Mouse (Mus musculus) kidney, embryonic 16.5 days (tissue): ENCODE measurements around the gene Nabp2. TPM values are rescaled to one million over a fixed set of nuclear protein-coding genes. Genes with fewer than 3 reads are reported as not detected.

Experiments
- ATAC-seq: fragments of 200-750 bp; cut with Nextera tagmentation; 2 replicates; pipeline ENCODE4 v1.8.0; 2017; ENCODE audit warnings: moderate TSS enrichment; ENCODE audit not compliant: low FRiP score, low TSS enrichment
- H3K27ac ChIP-seq: fragments of 300-500 bp; sonication (generic); 2 replicates; pipeline ENCODE4 v1.5.1; 2014; ENCODE audit warnings: low read length
- H3K27me3 ChIP-seq: fragments of 300-500 bp; sonication (generic); 2 replicates; pipeline ENCODE4 v1.6.1; 2014; ENCODE audit warnings: low read length, control low read depth, mixed read lengths; ENCODE audit not compliant: insufficient read depth
- H3K36me3 ChIP-seq: fragments of 300-500 bp; sonication (generic); 2 replicates; pipeline ENCODE4 v1.6.1; 2014; ENCODE audit warnings: low read length, control low read depth, mixed read lengths; ENCODE audit not compliant: insufficient read depth
- H3K4me1 ChIP-seq: fragments of 300-500 bp; sonication (generic); 2 replicates; pipeline ENCODE4 v1.6.1; 2014; ENCODE audit warnings: low read length, control low read depth, mixed read lengths; ENCODE audit not compliant: insufficient read depth
- H3K4me2 ChIP-seq: fragments of 300-500 bp; sonication (generic); replicated peaks from 2 replicates; pipeline ENCODE4 v1.6.1; 2014; ENCODE audit warnings: low read depth, low read length
- H3K4me3 ChIP-seq: fragments of 300-500 bp; sonication (generic); 2 replicates; pipeline ENCODE4 v1.5.1; 2014; ENCODE audit warnings: mild to moderate bottlenecking, low read length
- H3K9ac ChIP-seq: fragments of 300-500 bp; sonication (generic); replicated peaks from 2 replicates; pipeline ENCODE4 v1.6.1; 2014; ENCODE audit warnings: low read length
- H3K9me3 ChIP-seq: fragments of 300-500 bp; sonication (generic); 2 replicates; pipeline ENCODE4 v1.6.1; 2016; ENCODE audit warnings: low read length, control low read depth
- WGBS: fragments of 180-500 bp; shearing (Covaris S2); extraction: QIAGEN DNeasy Blood & Tissue Kit; methylation state at CpG from one replicate; pipeline ENCODE4 v1.1.7; 2014; 5-methylcytosine and 5-hydroxymethylcytosine counted together
- polyA plus RNA-seq: library from polyadenylated mRNA; unstranded; fragments of >200 nt; fragmentation: Nextera tagmentation; extraction: Ambion mirVana; gene quantifications from 2 replicates; pipeline ENCODE4 v1.2.1, GENCODE M21; 2015

Gene Nabp2
- polyA plus RNA-seq, 1 experiment from 2014 or later: 81.7 TPM

GRCm38 (mm10) chr10:128396716-128397264 is 14.5 kb downstream of the Nabp2 start:
- no peak for ATAC-seq
- Histone ChIP-seq H3K4me1 (peaks cover 10% of the 10 kb centered on the region), H3K4me3 (no peak overlapping the region), H3K27ac (no peak overlapping the region), H3K4me2 (no peak overlapping the region), H3K27me3 (no peaks in the 10 kb centered on the region), H3K36me3 (peaks cover 21% of the 10 kb centered on the region), H3K9me3 (no peaks in the 10 kb centered on the region), H3K9ac (no peak overlapping the region)
- WGBS: 67% methylated on average over 10 of the region's 10 CpGs

- WGBS: 69% methylated on average over 11 of the region's 11 CpGs
- no peak for ATAC-seq
Observed at GRCm38 (mm10) chr10:128396017-128396673, 15.1 kb downstream of the Nabp2 start.

GRCm38 (mm10) chr10:128391850-128392249 is 19.4 kb downstream of the Nabp2 start:
- no peak overlapping the region for H3K4me3 ChIP-seq
- no peak for ATAC-seq

More at GRCm38 (mm10) chr10:128396017-128396673, 15.1 kb downstream of the Nabp2 start:
- Histone ChIP-seq H3K27ac (no peak overlapping the region), H3K36me3 (peaks cover 28% of the 10 kb centered on the region), H3K27me3 (no peaks in the 10 kb centered on the region), H3K9me3 (no peaks in the 10 kb centered on the region), H3K9ac (no peak overlapping the region), H3K4me3 (no peak overlapping the region), H3K4me2 (no peak overlapping the region), H3K4me1 (peaks cover 10% of the 10 kb centered on the region)

GRCm38 (mm10) chr10:128390366-128390765 is 20.9 kb downstream of the Nabp2 start:
- Histone ChIP-seq H3K4me1 (no peaks in the 10 kb centered on the region), H3K9me3 (no peaks in the 10 kb centered on the region), H3K27me3 (no peaks in the 10 kb centered on the region), H3K4me3 (no peak overlapping the region), H3K36me3 (peaks cover 78% of the 10 kb centered on the region), H3K4me2 (no peak overlapping the region), H3K27ac (no peak overlapping the region), H3K9ac (no peak overlapping the region)
- 83% methylated on average over 12 of the region's 12 CpGs for WGBS
- ATAC-seq: no peak

More at GRCm38 (mm10) chr10:128391850-128392249, 19.4 kb downstream of the Nabp2 start:
- H3K4me2 ChIP-seq: no peak overlapping the region
- H3K9me3 ChIP-seq: no peaks in the 10 kb centered on the region
- peaks cover 71% of the 10 kb centered on the region for H3K36me3 ChIP-seq
- no peak overlapping the region for H3K27ac ChIP-seq
- WGBS: 77% methylated on average over 6 of the region's 6 CpGs
- no peak overlapping the region for H3K9ac ChIP-seq
- H3K4me1 ChIP-seq: no peaks in the 10 kb centered on the region
- H3K27me3 ChIP-seq: no peaks in the 10 kb centered on the region

GRCm38 (mm10) chr10:128389570-128389969 is 21.7 kb downstream of the Nabp2 start:
- Histone ChIP-seq H3K4me1 (no peaks in the 10 kb centered on the region), H3K27me3 (no peaks in the 10 kb centered on the region), H3K27ac (no peak overlapping the region), H3K9ac (no peak overlapping the region), H3K4me3 (no peak overlapping the region), H3K4me2 (no peak overlapping the region), H3K9me3 (no peaks in the 10 kb centered on the region), H3K36me3 (peaks cover 86% of the 10 kb centered on the region)
- ATAC-seq: no peak
- 86% methylated on average over 6 of the region's 6 CpGs for WGBS

GRCm38 (mm10) chr10:128388941-128389340 is 22.4 kb downstream of the Nabp2 start:
- H3K27ac ChIP-seq: no peak overlapping the region
- no peak overlapping the region for H3K4me2 ChIP-seq
- 88% methylated on average over 14 of the region's 14 CpGs for WGBS
- no peaks in the 10 kb centered on the region for H3K4me1 ChIP-seq
- H3K27me3 ChIP-seq: no peaks in the 10 kb centered on the region
- H3K9ac ChIP-seq: no peak overlapping the region
- ATAC-seq: no peak
- no peak overlapping the region for H3K4me3 ChIP-seq
- H3K36me3 ChIP-seq: peaks cover 92% of the 10 kb centered on the region
- no peaks in the 10 kb centered on the region for H3K9me3 ChIP-seq

GRCm38 (mm10) chr10:128385902-128386301 is 25.4 kb downstream of the Nabp2 start:
- WGBS: 93% methylated on average over 7 of the region's 7 CpGs
- no peak overlapping the region for H3K4me3 ChIP-seq
- H3K36me3 ChIP-seq: peaks cover 95% of the 10 kb centered on the region
- H3K27me3 ChIP-seq: no peaks in the 10 kb centered on the region
- ATAC-seq: 0 out of 2 replicates have a peak, but pooled peaks have one; percentile 24
- no peak overlapping the region for H3K9ac ChIP-seq
- H3K4me2 ChIP-seq: no peak overlapping the region
- no peaks in the 10 kb centered on the region for H3K9me3 ChIP-seq
- H3K4me1 ChIP-seq: no peaks in the 10 kb centered on the region
- no peak overlapping the region for H3K27ac ChIP-seq

GRCm38 (mm10) chr10:128382482-128382881 is 28.8 kb downstream of the Nabp2 start:
- 91% methylated on average over 8 of the region's 8 CpGs for WGBS
- no peak for ATAC-seq
- Histone ChIP-seq H3K9ac (no peak overlapping the region), H3K36me3 (peaks cover 79% of the 10 kb centered on the region), H3K9me3 (no peaks in the 10 kb centered on the region), H3K27me3 (no peaks in the 10 kb centered on the region), H3K4me3 (no peak overlapping the region), H3K4me2 (no peak overlapping the region), H3K27ac (no peak overlapping the region), H3K4me1 (peaks cover 15% of the 10 kb centered on the region)

- WGBS: 86% methylated on average over 5 of the region's 5 CpGs
- Histone ChIP-seq H3K36me3 (peaks cover 59% of the 10 kb centered on the region), H3K4me3 (no peak overlapping the region), H3K9me3 (no peaks in the 10 kb centered on the region), H3K9ac (no peak overlapping the region), H3K27ac (no peak overlapping the region), H3K4me1 (peaks cover 23% of the 10 kb centered on the region), H3K27me3 (no peaks in the 10 kb centered on the region), H3K4me2 (no peak overlapping the region)
- no peak for ATAC-seq
Observed at GRCm38 (mm10) chr10:128380565-128380964, 30.7 kb downstream of the Nabp2 start.

- ATAC-seq: no peak
- WGBS: 93% methylated on average over 7 of the region's 7 CpGs
- H3K4me3 ChIP-seq: no peak overlapping the region
- no peak overlapping the region; the same call in 1 of the 2 replicates for H3K9ac ChIP-seq
- H3K9me3 ChIP-seq: 0 out of 2 replicates have a peak, but pooled peaks cover 2% of the 10 kb centered on the region
- no peak overlapping the region for H3K27ac ChIP-seq
- H3K4me1 ChIP-seq: peaks cover 23% of the 10 kb centered on the region
- no peak overlapping the region for H3K4me2 ChIP-seq
- H3K36me3 ChIP-seq: peaks cover 47% of the 10 kb centered on the region
- H3K27me3 ChIP-seq: no peaks in the 10 kb centered on the region
Observed at GRCm38 (mm10) chr10:128379260-128379659, 32.0 kb downstream of the Nabp2 start.
